Mouse (Mus musculus) ES-E14 (cell line): ENCODE data around the gene Gtf3c5. TPM values are rescaled to one million over a fixed set of nuclear protein-coding genes. Genes with fewer than 3 reads are reported as not detected.
A peak's percentile ranks its signal among the peaks of the same experiment; 100 is the strongest.

Source experiments
- DNase-seq: peaks from one replicate; pipeline ENCODE4 v3.0.0-alpha.2; 2013; ENCODE audit warnings: low read depth, low spot score
- H3K27ac ChIP-seq: 2 replicates; pipeline ENCODE4 v1.5.1; 2012; ENCODE audit warnings: low read depth, mild to moderate bottlenecking, low read length, moderate library complexity, mixed read lengths; ENCODE audit not compliant: poor library complexity, insufficient read depth, severe bottlenecking
- H3K36me3 ChIP-seq: 2 replicates; pipeline ENCODE4 v1.6.1; 2012; ENCODE audit warnings: mild to moderate bottlenecking, low read length, moderate library complexity, mixed read lengths; ENCODE audit not compliant: control insufficient read depth, poor library complexity, insufficient read depth, severe bottlenecking
- H3K4me1 ChIP-seq, 2 experiments: fragments of 150-350 bp in 1 of 2; sonication (generic) in 1 of 2; 2 replicates each; pipeline ENCODE4 v1.6.1; 2012; ENCODE audit warnings: low read length in 2 of 2, mild to moderate bottlenecking in 1 of 2, mixed read lengths in 1 of 2; ENCODE audit not compliant: control insufficient read depth in 2 of 2, insufficient read depth in 2 of 2, poor library complexity in 1 of 2
- H3K4me3 ChIP-seq, 2 experiments: fragments of 150-350 bp in 1 of 2; sonication (generic) in 1 of 2; 2 replicates each; pipeline ENCODE4 v1.5.1; 2012; ENCODE audit warnings: low read length in 2 of 2, low read depth in 1 of 2, mild to moderate bottlenecking in 1 of 2, mixed read lengths in 1 of 2; ENCODE audit not compliant: insufficient read depth in 1 of 2, poor library complexity in 1 of 2, severe bottlenecking in 1 of 2
- H3K9ac ChIP-seq: 2 replicates; pipeline ENCODE4 v1.6.1; 2012; ENCODE audit warnings: low read depth, mild to moderate bottlenecking, low read length, mixed read lengths; ENCODE audit not compliant: poor library complexity, insufficient read depth, severe bottlenecking
- H3K9me3 ChIP-seq: fragments of 150-350 bp; sonication (generic); 2 replicates; pipeline ENCODE4 v1.6.1; 2012; ENCODE audit warnings: low read depth, mild to moderate bottlenecking, low read length; ENCODE audit not compliant: control insufficient read depth, insufficient read depth
- CHD2 ChIP-seq: IDR thresholded peaks from 2 replicates; pipeline ENCODE4 v1.6.1; 2014; ENCODE audit warnings: mild to moderate bottlenecking, low read depth, low read length, inconsistent platforms
- HCFC1 ChIP-seq: IDR thresholded peaks from 2 replicates; pipeline ENCODE4 v1.6.1; 2012; ENCODE audit warnings: low read length, inconsistent platforms, borderline replicate concordance; ENCODE audit not compliant: insufficient read depth
- MAFK ChIP-seq: IDR thresholded peaks from 2 replicates; pipeline ENCODE4 v1.6.1; 2014; ENCODE audit warnings: mild to moderate bottlenecking, low read depth, low read length, inconsistent platforms; ENCODE audit not compliant: insufficient read depth
- ZC3H11A ChIP-seq: IDR thresholded peaks from 2 replicates; pipeline ENCODE4 v1.6.1; 2012; ENCODE audit warnings: low read depth, mild to moderate bottlenecking, inconsistent platforms, low read length, borderline replicate concordance
- ZNF384 ChIP-seq: IDR thresholded peaks from 2 replicates; pipeline ENCODE4 v1.6.1; 2012; ENCODE audit warnings: low read depth, low read length, inconsistent platforms
- in situ Hi-C, 2 experiments: fragments of 600-800 bp; cut with MboI; formaldehyde crosslinking; loops; one replicate each; pipeline ENCODE4 v1.15.1; 2025; ENCODE audit warnings: low sequenced_read_pairs in 2 of 2, inconsistent platforms in 1 of 2; ENCODE audit not compliant: unreplicated experiment in 2 of 2
- total RNA-seq: library from RNA; depleted of rRNA; stranded (reverse); fragments of 300-350 nt; gene quantifications from 2 replicates; pipeline ENCODE4 v1.2.3, GENCODE M21; 2012

The Gtf3c5 gene
- total RNA-seq, 1 experiment = 20.0 TPM

DNA sequence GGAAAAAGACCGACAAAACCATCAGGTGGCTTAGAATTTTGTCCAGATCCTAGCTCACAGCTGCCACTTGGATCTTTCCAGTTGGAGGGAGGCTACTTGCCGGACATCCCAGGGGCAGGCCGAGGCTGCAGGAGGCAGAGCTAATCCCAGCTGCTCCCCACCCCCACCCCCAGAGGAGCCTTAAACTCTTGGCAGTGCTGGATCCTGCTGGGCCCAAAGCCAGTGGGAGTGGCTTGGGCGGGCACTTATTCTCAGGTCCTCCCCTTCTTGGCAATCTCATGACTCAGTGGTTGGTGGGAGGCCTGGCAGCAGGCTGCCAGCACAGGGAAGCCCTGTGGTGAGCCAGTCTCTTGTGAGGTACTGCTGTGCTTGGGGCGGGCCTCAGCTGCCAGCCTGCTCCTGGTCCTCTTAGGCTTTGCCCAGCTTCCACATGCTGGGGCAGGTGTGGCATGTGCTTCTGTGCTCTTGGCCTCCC, 59.9 kb downstream of the Gtf3c5 start:
- H3K27ac ChIP-seq = no peak overlapping the region
- in situ Hi-C loops = no loop called here
- no peak overlapping the region for H3K4me3 ChIP-seq
- H3K9ac ChIP-seq = peak overlapping the region; percentile 9; the same call in 1 of the 2 replicates
- TF ChIP-seq ZC3H11A = no peak
- no peak for TF ChIP-seq ZNF384
- no peak for TF ChIP-seq CHD2
- TF ChIP-seq MAFK = no peak
- no peak for TF ChIP-seq HCFC1
- peaks cover 5 to 35% of the 10 kb centered on the region in 2 experiments; a peak in 3 of 4 replicates for H3K4me1 ChIP-seq
- no peak for DNase-seq
- H3K36me3 ChIP-seq = no peaks in the 10 kb centered on the region; the same call in 1 of the 2 replicates
- H3K9me3 ChIP-seq = no peaks in the 10 kb centered on the region

DNA sequence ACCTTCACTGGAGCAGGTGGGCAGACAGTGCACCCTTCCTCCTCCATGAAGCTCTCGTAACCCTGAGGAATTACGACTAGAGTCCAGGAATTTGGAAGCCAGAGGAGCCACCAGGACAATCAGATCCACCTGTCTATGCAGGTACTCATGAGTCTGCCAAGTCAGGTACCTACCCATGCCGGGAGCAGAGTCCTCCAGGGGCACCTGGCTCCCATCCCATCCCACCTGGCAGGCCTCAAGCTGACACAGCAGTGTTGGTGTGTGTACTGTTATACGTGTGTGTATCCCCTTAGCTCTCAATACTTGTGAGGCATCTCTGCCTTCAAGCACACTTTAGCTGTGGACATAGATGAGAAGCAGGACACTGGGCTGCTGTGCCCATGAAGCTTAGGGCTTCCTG, 61.4 kb downstream of the Gtf3c5 start:
- no peak for DNase-seq
- no peaks in the 10 kb centered on the region for H3K9me3 ChIP-seq
- in situ Hi-C loops = no loop called here
- H3K4me3 ChIP-seq = no peak overlapping the region
- H3K4me1 ChIP-seq = peaks cover 5 to 45% of the 10 kb centered on the region in 2 experiments; a peak in 3 of 4 replicates
- no peak overlapping the region for H3K27ac ChIP-seq
- no peaks in the 10 kb centered on the region; the same call in 1 of the 2 replicates for H3K36me3 ChIP-seq
- H3K9ac ChIP-seq = no peak overlapping the region
- TF ChIP-seq HCFC1 (no peak), CHD2 (no peak), ZC3H11A (no peak), MAFK (no peak), ZNF384 (no peak)

DNA sequence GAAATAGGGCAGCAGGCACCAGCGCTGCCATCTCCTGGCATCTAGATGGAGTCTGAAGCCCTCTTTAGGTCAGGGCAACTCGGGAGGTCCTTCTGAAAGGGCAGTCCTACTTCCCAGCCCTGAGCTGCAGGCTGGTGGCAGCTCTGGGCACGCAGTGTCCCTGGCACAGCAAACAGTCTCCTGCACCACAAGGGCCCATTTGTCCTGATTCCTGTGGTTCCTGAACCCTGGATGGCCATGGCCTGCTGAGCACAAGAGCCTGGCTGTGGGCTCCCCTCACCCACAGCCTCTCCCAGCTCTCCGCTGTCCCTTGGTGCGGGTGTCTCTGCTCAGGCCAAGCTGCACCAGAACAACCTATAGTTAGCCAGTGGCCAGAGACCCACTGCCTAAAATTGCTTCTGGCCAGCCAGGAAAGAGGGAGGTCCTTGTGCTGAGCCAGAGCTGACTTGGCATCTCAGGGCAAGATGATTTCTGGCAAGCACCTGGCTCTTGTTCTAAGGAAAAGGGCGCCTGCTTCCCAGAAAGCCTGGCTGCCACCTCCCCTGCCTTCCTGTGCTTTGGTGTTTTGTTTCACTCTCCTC, 61.9 kb downstream of the Gtf3c5 start:
- DNase-seq = no peak
- Histone ChIP-seq H3K4me1 (peaks cover 5 to 45% of the 10 kb centered on the region in 2 experiments; a peak in 3 of 4 replicates), H3K9ac (no peak overlapping the region)

GRCm38 (mm10) chr2:28520581-28520980, 63.0 kb downstream of the Gtf3c5 start:
- Histone ChIP-seq H3K27ac (no peak overlapping the region), H3K36me3 (peaks cover 2% of the 10 kb centered on the region; the same call in 1 of the 2 replicates), H3K4me1 (peaks cover 5 to 39% of the 10 kb centered on the region in 2 experiments; a peak in 3 of 4 replicates), H3K9ac (no peak overlapping the region), H3K9me3 (no peaks in the 10 kb centered on the region), H3K4me3 (no peak overlapping the region)
- in situ Hi-C loops = no loop called here
- DNase-seq = no peak
- TF ChIP-seq MAFK (no peak), HCFC1 (no peak), ZC3H11A (no peak), ZNF384 (no peak), CHD2 (no peak)

More for the DNA sequence above, 61.9 kb downstream of the Gtf3c5 start:
- Histone ChIP-seq H3K36me3 (no peaks in the 10 kb centered on the region; the same call in 1 of the 2 replicates), H3K9me3 (no peaks in the 10 kb centered on the region), H3K4me3 (no peak overlapping the region), H3K27ac (no peak overlapping the region)
- TF ChIP-seq MAFK (no peak), ZNF384 (no peak), CHD2 (no peak), HCFC1 (no peak), ZC3H11A (no peak)
- in situ Hi-C loops = no loop called here
